Mouse (Mus musculus) adrenal gland, adult 2 months (tissue): Measurements from ENCODE around the gene Rnf212. TPM values are rescaled to one million over a fixed set of nuclear protein-coding genes. Genes with fewer than 3 reads are reported as not detected.
A peak's percentile ranks its signal among the peaks of the same experiment; 100 is the strongest.
"Not testable (repeated sequence)": the region's sequence is repeated elsewhere in the genome, so short reads cannot be mapped to it uniquely, and the experiment has no call there.

Experiments
- DNase-seq: peaks from one replicate; pipeline ENCODE4 v3.0.0; 2021
- long read RNA-seq: library from polyadenylated mRNA; stranded (forward); transcript quantifications from one replicate; pipeline ENCODE4 v2.0.0, GENCODE M21; 2021
- polyA plus RNA-seq: library from polyadenylated mRNA; depleted of rRNA; stranded (reverse); fragments of >200 nt; gene quantifications from 2 replicates; pipeline ENCODE4 v1.2.3, GENCODE M21; 2012; rRNA removed
- total RNA-seq, 2 experiments: library from RNA; stranded (reverse); gene quantifications; 2 replicates each; pipeline ENCODE4 v1.2.3; 2021

Rnf212 gene
- total RNA-seq (not detected), polyA plus RNA-seq (not detected in 2 replicates)
- long read RNA-seq = 0 reads

GRCm38 (mm10) chr5:108774630-108775306, at the start of gene Rnf212:
Gene Rnf212, minus strand, starts transcription at chr5:108774982.
- DNase-seq = no peak

DNA sequence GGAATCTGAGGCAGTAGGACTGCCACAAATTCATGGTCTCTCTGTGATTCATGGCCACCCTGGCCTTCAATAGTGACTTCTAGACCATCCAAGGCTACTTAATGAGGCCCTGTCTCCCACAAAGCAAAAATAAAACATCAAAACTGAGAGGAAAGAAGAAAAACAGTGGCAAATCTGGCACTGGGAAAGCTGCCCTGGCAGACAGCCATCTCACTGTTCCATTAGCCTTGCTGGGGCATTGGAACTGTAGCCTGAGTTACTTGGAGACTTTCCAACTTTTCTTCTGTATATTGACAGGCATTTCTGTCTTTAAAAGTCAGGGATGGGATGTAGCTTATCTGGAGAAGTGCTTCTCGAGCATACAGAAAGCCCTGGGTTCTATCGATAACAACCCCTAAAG, 48.5 kb upstream of the Rnf212 start:
- peak; percentile 60 for DNase-seq

DNA sequence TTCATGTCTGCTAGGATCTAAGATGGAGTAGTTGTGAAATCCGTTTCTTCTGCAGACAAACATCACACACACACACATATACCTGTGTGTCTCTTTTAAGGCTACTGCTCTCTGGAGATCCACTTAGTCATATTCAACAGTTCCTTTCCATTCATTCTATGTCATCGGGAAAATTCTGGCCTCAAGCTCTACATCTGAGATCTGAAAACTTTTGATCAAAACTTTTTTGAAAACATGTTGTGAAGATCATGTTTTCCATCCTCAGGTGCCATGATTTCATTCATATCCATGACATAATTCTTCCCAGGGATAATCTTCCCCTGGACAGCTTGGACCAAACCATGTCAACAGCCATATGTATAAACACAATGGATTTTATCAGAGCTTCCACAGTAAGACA, 34.0 kb upstream of the Rnf212 start, which contains the start of gene Vmn2r8:
Gene Vmn2r8 (minus strand): TSS at position 101 of the 400 bp plus-strand sequence.
- not testable (repeated sequence) for DNase-seq

DNA sequence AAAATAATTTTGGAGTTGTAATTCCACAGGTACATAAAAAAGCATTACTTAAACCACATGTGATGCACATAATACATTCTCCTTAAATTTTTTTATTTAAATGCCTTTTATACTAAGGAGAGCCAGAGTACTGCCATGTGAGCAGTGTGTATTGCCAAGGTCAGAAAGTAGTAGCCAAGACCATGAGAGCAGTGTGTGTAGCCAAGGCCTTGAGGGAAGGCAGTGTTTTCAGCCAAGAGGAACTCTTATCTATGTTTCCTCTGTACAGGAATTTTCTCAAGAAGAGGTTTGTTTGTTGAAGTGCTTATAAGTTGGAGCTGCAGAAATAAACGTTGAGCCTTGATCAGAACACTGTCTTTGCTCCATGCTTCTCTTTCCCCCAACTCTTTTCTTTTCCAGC, 28.9 kb upstream of the Rnf212 start:
- peak; percentile 41 for DNase-seq

- not testable (repeated sequence) for DNase-seq
Observed at GRCm38 (mm10) chr5:108795263-108795662, 20.5 kb upstream of the Rnf212 start, which contains the start of gene Tmed11. Gene Tmed11, minus strand, starts transcription at chr5:108795363.

- DNase-seq = peak; percentile 37
Observed at GRCm38 (mm10) chr5:108790385-108790784, 15.6 kb upstream of the Rnf212 start.

DNA sequence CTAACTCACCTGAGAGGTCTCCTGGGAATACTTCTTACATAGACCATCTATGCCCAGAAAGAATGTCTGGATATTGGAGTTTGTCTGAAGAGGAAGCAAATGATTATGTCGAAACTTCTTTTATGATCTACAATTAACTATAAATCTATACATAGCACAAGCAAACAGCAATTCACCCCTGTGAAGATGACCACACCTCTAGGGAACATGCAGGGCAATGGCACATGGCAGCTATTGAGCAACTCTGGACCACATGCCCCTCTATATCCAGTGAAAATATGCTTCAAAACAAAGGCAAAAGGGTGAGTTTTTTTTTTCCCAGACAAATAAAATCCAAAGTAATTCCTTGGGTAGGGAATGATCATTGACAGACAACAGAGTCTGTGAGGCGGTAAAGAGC, 14.8 kb downstream of the Rnf212 start:
- no peak for DNase-seq

- DNase-seq = peak; percentile 27
Observed at GRCm38 (mm10) chr5:108758396-108758795, 16.4 kb downstream of the Rnf212 start.

DNA sequence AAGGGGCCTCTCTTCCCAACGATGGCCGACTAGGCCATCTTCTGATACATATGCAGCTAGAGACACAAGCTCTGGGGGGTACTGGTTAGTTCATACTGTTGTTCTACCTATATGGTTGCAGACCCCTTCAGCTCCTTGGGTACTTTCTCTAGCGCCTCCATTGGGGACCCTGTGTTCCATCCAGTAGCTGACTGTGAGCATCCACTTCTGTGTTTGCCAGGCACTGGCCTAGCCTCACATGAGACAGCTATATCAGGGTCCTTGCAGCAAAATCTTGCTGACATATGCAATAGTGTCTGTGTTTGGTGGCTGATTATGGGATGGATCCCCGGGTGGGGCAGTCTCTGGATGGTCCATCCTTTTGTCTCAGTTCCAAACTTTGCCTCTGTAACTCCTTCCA, 23.5 kb downstream of the Rnf212 start:
- DNase-seq = not testable (repeated sequence)

DNA sequence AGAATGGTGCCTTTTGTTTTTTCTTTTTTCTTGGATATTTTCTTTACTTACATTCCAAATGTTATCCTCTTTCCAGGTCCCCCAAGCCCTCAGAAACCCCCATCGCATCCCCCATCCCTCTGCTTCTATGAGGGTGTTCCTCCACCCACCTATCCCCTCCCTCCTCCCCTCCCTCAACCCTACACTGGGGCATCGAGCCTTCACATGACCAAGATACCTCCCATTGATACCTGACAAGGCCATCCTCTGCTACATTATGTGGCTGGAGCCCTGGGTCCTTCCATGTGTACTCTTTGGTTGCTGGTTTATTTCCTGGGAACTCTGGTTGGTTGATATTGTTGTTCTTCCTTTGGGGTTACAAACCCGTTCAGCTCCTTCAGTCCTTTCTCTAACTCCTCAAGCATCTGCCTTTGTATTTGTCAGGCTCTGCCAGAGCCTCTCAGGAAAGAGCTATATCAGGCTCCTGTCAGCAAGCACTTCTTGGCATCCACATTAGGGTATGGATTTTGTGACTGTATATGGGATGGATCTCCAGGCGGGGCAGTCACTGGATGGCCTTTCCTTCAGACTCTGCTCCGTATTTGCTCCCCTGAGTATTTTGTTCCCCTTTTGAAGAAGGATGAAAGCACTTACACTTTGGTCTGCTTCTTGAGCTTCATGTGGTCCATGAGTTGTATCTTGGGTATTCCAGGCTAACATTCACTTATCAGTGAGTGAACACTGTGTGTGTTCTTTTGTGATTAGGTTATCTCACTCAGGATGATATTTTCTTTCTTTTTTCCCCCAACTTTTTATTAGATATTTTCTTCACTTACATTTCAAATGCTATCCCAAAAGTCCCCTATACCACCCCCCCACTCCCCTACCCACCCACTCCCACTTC, 24.2 kb downstream of the Rnf212 start:
- DNase-seq = no peak

DNA sequence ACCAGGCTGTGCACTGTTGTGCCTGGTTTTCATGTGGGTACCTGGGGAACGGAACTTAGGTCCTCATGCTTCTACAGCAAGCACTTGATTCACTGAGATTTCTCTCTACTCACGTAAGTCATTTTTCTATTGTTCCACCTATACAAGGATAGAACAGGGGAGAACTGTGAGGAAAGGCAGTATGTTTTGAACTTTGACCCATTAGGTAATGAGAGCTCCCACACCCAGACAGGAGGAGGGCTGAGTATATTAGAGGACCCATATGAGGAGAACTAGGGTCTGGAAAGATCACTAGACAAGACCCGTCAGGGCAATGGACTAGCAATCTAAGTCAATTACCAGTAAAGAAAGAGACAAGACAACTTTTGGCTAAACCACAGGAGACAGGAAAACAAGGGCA, 30.2 kb downstream of the Rnf212 start:
- no peak for DNase-seq

DNA sequence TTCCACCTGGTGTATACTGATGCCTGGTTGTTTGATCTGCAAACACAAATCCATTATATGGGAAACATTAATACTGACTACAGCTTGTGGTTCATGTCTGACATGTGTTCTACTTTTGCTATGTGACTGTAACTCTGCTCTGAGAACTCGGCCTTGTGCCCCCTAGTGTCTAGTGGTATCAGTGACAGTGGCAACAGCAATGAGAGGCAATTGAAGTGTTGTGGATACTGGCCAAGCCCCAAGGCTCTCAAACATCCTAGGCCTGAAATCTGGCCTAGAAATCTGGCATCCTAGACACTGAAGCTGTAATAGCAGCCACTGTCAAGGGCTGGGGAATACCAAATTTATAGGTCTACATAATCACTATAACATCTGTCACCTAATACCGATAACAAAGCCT, 30.9 kb downstream of the Rnf212 start:
- no peak for DNase-seq

GRCm38 (mm10) chr5:108742596-108742995, 32.2 kb downstream of the Rnf212 start:
- DNase-seq = no peak

DNA sequence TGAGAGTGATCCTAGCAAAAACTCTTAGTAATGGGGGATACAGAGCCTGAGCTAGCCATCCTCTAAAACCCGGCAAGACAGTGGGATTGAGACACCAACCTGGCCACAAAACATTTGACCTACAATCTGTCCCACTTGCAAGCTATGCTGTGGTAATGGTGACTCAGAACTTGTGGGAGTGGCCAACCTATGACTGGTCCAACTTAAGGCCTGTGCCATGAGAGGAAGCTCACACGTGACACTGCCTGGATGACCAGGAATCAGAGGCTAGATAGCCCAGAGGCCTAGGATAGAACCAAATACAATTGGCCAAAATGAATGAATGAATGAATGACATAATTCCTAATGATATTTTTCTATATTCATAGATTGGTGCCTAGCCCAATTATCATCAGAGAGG, 32.9 kb downstream of the Rnf212 start:
- DNase-seq = peak; percentile 41

GRCm38 (mm10) chr5:108727425-108727824, 47.4 kb downstream of the Rnf212 start:
- DNase-seq = no peak

- DNase-seq = peak; percentile 75
Observed at GRCm38 (mm10) chr5:108726557-108727248, 48.1 kb downstream of the Rnf212 start.

DNA sequence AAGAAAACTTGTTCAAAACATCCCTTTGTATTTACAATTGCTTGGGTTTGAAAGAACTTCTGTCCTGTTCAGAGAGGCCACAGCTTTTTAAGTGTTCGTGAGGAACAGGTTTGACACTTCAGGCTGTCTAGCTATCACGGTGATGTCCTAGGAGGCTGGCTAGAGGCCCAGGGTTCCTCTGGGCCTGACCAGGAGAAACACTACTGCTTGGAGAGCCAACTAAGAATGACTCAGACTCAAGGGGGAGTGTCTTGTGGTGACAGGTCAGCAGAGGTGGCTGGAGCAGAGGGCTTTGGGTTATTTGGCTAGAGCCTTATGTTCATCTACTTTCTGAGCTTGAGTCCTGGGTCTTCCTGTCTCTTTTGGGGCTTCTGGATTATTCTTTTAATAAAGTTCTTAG, 50.8 kb downstream of the Rnf212 start:
- DNase-seq = peak; percentile 79

GRCm38 (mm10) chr5:108719761-108720160, 55.0 kb downstream of the Rnf212 start:
- no peak for DNase-seq

DNA sequence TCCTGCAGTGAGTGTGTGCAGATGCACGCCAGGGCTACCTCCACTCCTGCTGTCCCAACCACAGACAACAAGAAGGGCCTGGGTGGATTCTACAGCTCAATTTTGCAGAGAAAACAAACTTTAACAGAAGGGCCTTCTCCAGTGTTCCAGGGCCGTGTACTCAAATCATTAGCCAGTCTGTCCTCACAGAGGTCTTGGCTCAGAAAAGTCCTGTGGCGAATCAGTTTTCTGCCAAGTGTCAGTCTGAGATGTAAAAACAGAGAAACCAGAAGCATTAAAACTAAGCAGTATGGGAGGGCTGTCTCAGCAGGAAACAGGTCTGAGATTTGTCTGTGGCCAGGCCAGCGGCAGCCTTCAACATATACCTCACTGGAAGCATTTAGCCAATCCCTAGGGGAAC, 56.7 kb downstream of the Rnf212 start:
- no peak for DNase-seq

DNA sequence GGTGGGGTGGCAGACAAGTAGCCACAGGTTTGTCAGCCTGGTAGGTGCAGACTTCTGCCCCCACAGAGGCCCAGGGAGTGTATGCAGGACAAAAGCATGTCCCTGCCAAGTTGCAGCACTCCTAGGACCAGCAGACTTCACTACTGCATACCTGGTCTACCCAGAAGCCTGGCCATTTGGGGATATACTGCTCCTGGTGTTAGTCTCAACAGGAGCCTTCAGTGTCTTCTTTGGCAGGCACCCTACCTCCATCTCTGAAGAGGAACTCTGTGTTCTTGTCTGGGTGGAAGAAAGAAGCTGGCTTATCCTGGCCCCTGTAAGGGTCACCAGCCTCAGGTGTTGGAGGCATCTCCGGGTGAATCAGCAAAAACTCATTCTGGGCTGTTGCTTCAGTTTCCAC, 58.8 kb downstream of the Rnf212 start:
- DNase-seq = no peak

- peak; percentile 49 for DNase-seq
Observed at GRCm38 (mm10) chr5:108714149-108714548, 60.6 kb downstream of the Rnf212 start.

DNA sequence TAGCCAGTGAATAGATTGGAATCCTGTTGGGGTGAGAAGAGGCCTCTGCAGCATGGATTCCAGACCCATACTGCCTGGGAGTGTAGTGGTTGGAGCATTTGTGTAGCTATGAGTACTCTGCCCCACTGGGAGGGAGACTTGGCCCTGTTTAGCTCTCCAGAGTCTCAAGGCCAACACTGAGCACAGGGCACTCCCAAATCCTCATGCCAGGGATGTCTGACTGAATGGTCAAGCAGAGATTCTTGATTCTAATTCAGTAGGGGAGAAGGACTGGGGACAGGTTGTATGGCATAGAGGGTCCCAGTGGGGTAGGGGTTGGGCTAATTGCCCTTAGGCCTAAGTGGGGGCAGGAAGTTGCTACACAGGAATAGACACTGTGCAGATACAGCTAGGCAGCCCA, 61.1 kb downstream of the Rnf212 start:
- DNase-seq = peak; percentile 55
